Mouse (Mus musculus): ENCODE results near the gene Gm47985. TPM values are rescaled to one million over a fixed set of nuclear protein-coding genes. Genes with fewer than 3 reads are reported as not detected.
A peak's percentile ranks its signal among the peaks of the same experiment; 100 is the strongest.
"Not testable (repeated sequence)": the region's sequence is repeated elsewhere in the genome, so short reads cannot be mapped to it uniquely, and the experiment has no call there.

The Gm47985 gene
- polyA plus RNA-seq, 1 experiment from 2014 or later: 1.7 TPM

- not testable (repeated sequence) for H3K9ac ChIP-seq (ENCODE audit: low read depth, low read length); H3K4me3 ChIP-seq (ENCODE audit: low read depth, low read length); H3K4me1 ChIP-seq (replicated peaks; ENCODE audit: control insufficient read depth, insufficient read depth, low read length); H3K36me3 ChIP-seq (ENCODE audit: control insufficient read depth, insufficient read depth, low read length); H3K9me3 ChIP-seq (ENCODE audit: control insufficient read depth, low read length); H3K27ac ChIP-seq (ENCODE audit: low read depth, low read length); H3K4me2 ChIP-seq; DNase-seq (ENCODE audit: low spot score); H3K27me3 ChIP-seq (replicated peaks; ENCODE audit: control insufficient read depth, insufficient read depth, low read length)
- peak; percentile 27; the same call in 1 of the 2 replicates for ATAC-seq (replicated peaks; ENCODE audit: low FRiP score)
Measured at GRCm38 (mm10) chr1:151208944-151209343, 26.6 kb downstream of the Gm47985 start.

GRCm38 (mm10) chr1:151209824-151210355 lies 27.6 kb downstream of the Gm47985 start, which contains the start of gene Gm47996:
Gene Gm47996 (plus strand): TSS chr1:151210131.
- DNase-seq (ENCODE audit: low spot score); ATAC-seq (replicated peaks; ENCODE audit: low FRiP score); H3K36me3 ChIP-seq (ENCODE audit: control insufficient read depth, insufficient read depth, low read length); H3K27me3 ChIP-seq (replicated peaks; ENCODE audit: control insufficient read depth, insufficient read depth, low read length); H3K4me2 ChIP-seq; H3K9ac ChIP-seq (ENCODE audit: low read depth, low read length); H3K4me3 ChIP-seq (ENCODE audit: low read depth, low read length); H3K27ac ChIP-seq (ENCODE audit: low read depth, low read length); H3K4me1 ChIP-seq (replicated peaks; ENCODE audit: control insufficient read depth, insufficient read depth, low read length); H3K9me3 ChIP-seq (ENCODE audit: control insufficient read depth, low read length): not testable (repeated sequence)
- 61% methylated on average over 4 of the region's 8 CpGs for WGBS

DNA sequence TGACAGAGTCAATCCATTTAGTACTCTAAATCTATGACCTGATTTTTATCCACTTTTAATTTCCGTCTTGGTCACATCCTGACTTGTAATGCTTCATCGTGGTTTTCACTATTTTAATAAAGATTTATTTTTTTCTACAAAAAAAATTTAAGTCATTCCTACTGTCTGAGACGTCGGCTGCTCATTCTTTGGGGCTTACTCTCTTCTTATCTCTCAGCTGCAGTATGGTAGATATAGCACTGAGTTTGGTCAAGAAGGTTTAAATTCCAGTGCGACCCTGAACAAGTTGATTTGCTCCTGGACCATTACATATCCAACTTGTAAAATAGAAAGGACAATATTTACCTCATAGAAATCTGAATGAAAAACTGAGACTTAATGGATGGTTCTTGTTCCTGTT lies 29.3 kb downstream of the Gm47985 start:
- H3K9me3 ChIP-seq (ENCODE audit: control insufficient read depth, low read length); H3K4me2 ChIP-seq; DNase-seq (ENCODE audit: low spot score); H3K4me3 ChIP-seq (ENCODE audit: low read depth, low read length); H3K27me3 ChIP-seq (replicated peaks; ENCODE audit: control insufficient read depth, insufficient read depth, low read length); H3K36me3 ChIP-seq (ENCODE audit: control insufficient read depth, insufficient read depth, low read length); H3K9ac ChIP-seq (ENCODE audit: low read depth, low read length); ATAC-seq (replicated peaks; ENCODE audit: low FRiP score); H3K4me1 ChIP-seq (replicated peaks; ENCODE audit: control insufficient read depth, insufficient read depth, low read length); H3K27ac ChIP-seq (ENCODE audit: low read depth, low read length): not testable (repeated sequence)
- 54% methylated on average over 5 of the region's 5 CpGs for WGBS

GRCm38 (mm10) chr1:151214862-151215261 lies 32.5 kb downstream of the Gm47985 start:
- no peaks in the 10 kb centered on the region for H3K27me3 ChIP-seq (replicated peaks; ENCODE audit: control insufficient read depth, insufficient read depth, low read length)
- 60% methylated on average over 2 of the region's 2 CpGs for WGBS
- peaks cover 7% of the 10 kb centered on the region; the same call in 1 of the 2 replicates for H3K4me1 ChIP-seq (replicated peaks; ENCODE audit: control insufficient read depth, insufficient read depth, low read length)
- no peak overlapping the region for H3K27ac ChIP-seq (ENCODE audit: low read depth, low read length)
- no peaks in the 10 kb centered on the region for H3K9me3 ChIP-seq (ENCODE audit: control insufficient read depth, low read length)
- no peak overlapping the region for H3K9ac ChIP-seq (ENCODE audit: low read depth, low read length)
- no peak overlapping the region for H3K4me2 ChIP-seq
- no peak for ATAC-seq (replicated peaks; ENCODE audit: low FRiP score)
- H3K4me3 ChIP-seq (ENCODE audit: low read depth, low read length): no peak overlapping the region
- no peak for DNase-seq (ENCODE audit: low spot score)
- H3K36me3 ChIP-seq (ENCODE audit: control insufficient read depth, insufficient read depth, low read length): no peaks in the 10 kb centered on the region

DNA sequence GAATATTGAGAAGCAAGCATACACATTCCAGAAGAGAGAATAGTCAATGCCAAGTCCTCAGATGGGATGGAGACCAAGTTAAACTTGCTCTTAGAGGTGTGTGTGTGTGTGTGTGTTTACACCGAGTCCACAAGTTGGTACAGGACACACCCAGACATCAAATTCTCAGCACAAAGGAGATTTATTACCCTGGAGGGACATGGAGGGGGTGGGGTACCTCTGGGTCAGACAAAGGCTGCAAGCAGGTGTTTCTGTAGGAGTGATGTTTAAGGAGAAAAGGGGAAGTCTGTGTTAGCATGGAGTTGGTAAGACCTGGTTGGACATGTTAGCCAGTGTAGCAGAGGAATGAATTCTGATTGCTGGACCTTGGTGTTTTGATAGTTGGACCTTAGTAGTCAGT lies 33.6 kb downstream of the Gm47985 start:
- H3K27ac ChIP-seq (ENCODE audit: low read depth, low read length): no peak overlapping the region
- H3K4me2 ChIP-seq: no peak overlapping the region
- no peaks in the 10 kb centered on the region for H3K9me3 ChIP-seq (ENCODE audit: control insufficient read depth, low read length)
- WGBS: 58% methylated on average over 1 of the region's 1 CpGs
- H3K27me3 ChIP-seq (replicated peaks; ENCODE audit: control insufficient read depth, insufficient read depth, low read length): no peaks in the 10 kb centered on the region
- DNase-seq (ENCODE audit: low spot score) (no peak), ATAC-seq (replicated peaks; ENCODE audit: low FRiP score) (no peak; the same call in 1 of the 2 replicates)
- H3K9ac ChIP-seq (ENCODE audit: low read depth, low read length): no peak overlapping the region
- H3K4me1 ChIP-seq (replicated peaks; ENCODE audit: control insufficient read depth, insufficient read depth, low read length): peaks cover 7% of the 10 kb centered on the region; the same call in 1 of the 2 replicates
- no peaks in the 10 kb centered on the region for H3K36me3 ChIP-seq (ENCODE audit: control insufficient read depth, insufficient read depth, low read length)
- no peak overlapping the region for H3K4me3 ChIP-seq (ENCODE audit: low read depth, low read length)

GRCm38 (mm10) chr1:151216417-151216816 lies 34.1 kb downstream of the Gm47985 start:
- H3K27ac ChIP-seq (ENCODE audit: low read depth, low read length): no peak overlapping the region
- H3K4me2 ChIP-seq: no peak overlapping the region
- H3K27me3 ChIP-seq (replicated peaks; ENCODE audit: control insufficient read depth, insufficient read depth, low read length): no peaks in the 10 kb centered on the region
- 48% methylated on average over 3 of the region's 3 CpGs for WGBS
- peak; percentile 61; the same call in 1 of the 2 replicates for ATAC-seq (replicated peaks; ENCODE audit: low FRiP score)
- DNase-seq (ENCODE audit: low spot score): no peak
- no peak overlapping the region for H3K4me3 ChIP-seq (ENCODE audit: low read depth, low read length)
- peaks cover 7% of the 10 kb centered on the region; the same call in 1 of the 2 replicates for H3K4me1 ChIP-seq (replicated peaks; ENCODE audit: control insufficient read depth, insufficient read depth, low read length)
- no peaks in the 10 kb centered on the region for H3K36me3 ChIP-seq (ENCODE audit: control insufficient read depth, insufficient read depth, low read length)
- no peak overlapping the region for H3K9ac ChIP-seq (ENCODE audit: low read depth, low read length)
- no peaks in the 10 kb centered on the region for H3K9me3 ChIP-seq (ENCODE audit: control insufficient read depth, low read length)

- Histone ChIP-seq H3K4me2 (no peak overlapping the region), H3K36me3 (ENCODE audit: control insufficient read depth, insufficient read depth, low read length) (no peaks in the 10 kb centered on the region), H3K4me1 (replicated peaks; ENCODE audit: control insufficient read depth, insufficient read depth, low read length) (peaks cover 7% of the 10 kb centered on the region), H3K27me3 (replicated peaks; ENCODE audit: control insufficient read depth, insufficient read depth, low read length) (no peaks in the 10 kb centered on the region), H3K27ac (ENCODE audit: low read depth, low read length) (no peak overlapping the region), H3K4me3 (ENCODE audit: low read depth, low read length) (no peak overlapping the region), H3K9ac (ENCODE audit: low read depth, low read length) (no peak overlapping the region), H3K9me3 (ENCODE audit: control insufficient read depth, low read length) (no peaks in the 10 kb centered on the region)
- DNase-seq (ENCODE audit: low spot score): no peak
- WGBS: 89% methylated on average over 5 of the region's 5 CpGs
- no peak for ATAC-seq (replicated peaks; ENCODE audit: low FRiP score)
Measured at GRCm38 (mm10) chr1:151219045-151219444, 36.7 kb downstream of the Gm47985 start.

GRCm38 (mm10) chr1:151220098-151220497 lies 37.8 kb downstream of the Gm47985 start:
- no peak for ATAC-seq (replicated peaks; ENCODE audit: low FRiP score)
- Histone ChIP-seq H3K9ac (ENCODE audit: low read depth, low read length) (no peak overlapping the region), H3K27me3 (replicated peaks; ENCODE audit: control insufficient read depth, insufficient read depth, low read length) (no peaks in the 10 kb centered on the region), H3K36me3 (ENCODE audit: control insufficient read depth, insufficient read depth, low read length) (no peaks in the 10 kb centered on the region), H3K4me3 (ENCODE audit: low read depth, low read length) (no peak overlapping the region), H3K4me1 (replicated peaks; ENCODE audit: control insufficient read depth, insufficient read depth, low read length) (peaks cover 7% of the 10 kb centered on the region), H3K4me2 (no peak overlapping the region), H3K27ac (ENCODE audit: low read depth, low read length) (no peak overlapping the region), H3K9me3 (ENCODE audit: control insufficient read depth, low read length) (no peaks in the 10 kb centered on the region)
- DNase-seq (ENCODE audit: low spot score): no peak
- WGBS: 76% methylated on average over 7 of the region's 7 CpGs

DNA sequence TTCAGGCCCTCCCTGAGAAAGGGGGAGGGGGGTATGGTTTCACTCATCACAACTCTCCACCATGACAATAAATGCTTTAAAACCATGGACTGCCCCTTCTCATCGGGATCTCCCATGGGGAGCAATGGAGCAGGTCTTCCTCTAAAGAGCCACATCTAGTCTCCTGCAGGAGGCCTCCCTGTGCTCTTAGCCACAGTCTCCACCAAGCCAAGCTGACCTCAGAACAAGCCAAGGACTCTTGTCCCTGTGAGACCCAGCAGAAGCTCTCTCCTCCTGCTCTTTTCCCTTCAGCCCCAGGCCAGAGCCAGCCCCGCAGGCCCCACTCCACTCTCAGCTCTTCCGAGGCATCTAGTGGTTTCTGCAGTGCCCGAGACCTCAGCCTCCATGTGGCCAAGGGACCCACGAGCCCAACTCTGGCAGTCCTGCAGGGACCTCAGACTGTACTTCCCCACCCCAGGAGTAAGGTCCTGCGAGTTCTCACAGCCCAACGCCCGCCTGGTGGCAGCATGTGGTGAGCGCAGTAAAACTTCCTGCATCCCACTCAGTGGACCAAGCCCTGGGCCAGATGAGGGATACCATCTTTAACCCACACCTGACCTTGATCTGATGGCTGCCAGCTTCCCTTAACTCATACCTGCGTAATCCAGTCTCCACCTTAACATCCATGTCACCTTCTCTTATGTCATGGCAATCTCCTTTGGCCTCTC lies 40.4 kb downstream of the Gm47985 start:
- Histone ChIP-seq H3K9me3 (ENCODE audit: control insufficient read depth, low read length) (no peaks in the 10 kb centered on the region), H3K4me3 (ENCODE audit: low read depth, low read length) (no peak overlapping the region), H3K27me3 (replicated peaks; ENCODE audit: control insufficient read depth, insufficient read depth, low read length) (no peaks in the 10 kb centered on the region), H3K9ac (ENCODE audit: low read depth, low read length) (no peak overlapping the region), H3K4me1 (replicated peaks; ENCODE audit: control insufficient read depth, insufficient read depth, low read length) (no peaks in the 10 kb centered on the region; the same call in 1 of the 2 replicates), H3K27ac (ENCODE audit: low read depth, low read length) (no peak overlapping the region), H3K36me3 (ENCODE audit: control insufficient read depth, insufficient read depth, low read length) (no peaks in the 10 kb centered on the region), H3K4me2 (no peak overlapping the region)
- no peak for ATAC-seq (replicated peaks; ENCODE audit: low FRiP score)
- WGBS: 75% methylated on average over 10 of the region's 10 CpGs
- DNase-seq (ENCODE audit: low spot score): no peak

All from liver, embryonic 11.5 days (tissue).